Mouse (Mus musculus) frontal cortex, adult 2 months (tissue): Measurements from ENCODE around the gene Stk19. TPM values are rescaled to one million over a fixed set of nuclear protein-coding genes. Genes with fewer than 3 reads are reported as not detected.
"Not testable (repeated sequence)": the region's sequence is repeated elsewhere in the genome, so short reads cannot be mapped to it uniquely, and the experiment has no call there.

Experiments
- DNase-seq, 2 experiments: peaks; one replicate each; pipeline ENCODE4 v3.0.0; 2022; ENCODE audit warnings: low spot score in 1 of 2; ENCODE audit errors: extremely low spot score in 1 of 2
- polyA plus RNA-seq: library from polyadenylated mRNA; depleted of rRNA; stranded (reverse); fragments of >200 nt; gene quantifications from 2 replicates; pipeline ENCODE4 v1.2.3, GENCODE M21; 2012

Gene Stk19
- polyA plus RNA-seq, 1 experiment: 77.6 TPM

GRCm38 (mm10) chr17:34844884-34845283, 8.1 kb upstream of the Stk19 start:
- no peak for DNase-seq

- no peak for DNase-seq
Observed at GRCm38 (mm10) chr17:34840736-34841307, 4.1 kb upstream of the Stk19 start.

GRCm38 (mm10) chr17:34838785-34839184, 2.0 kb upstream of the Stk19 start:
- no peak for DNase-seq

- DNase-seq: no peak
Observed at GRCm38 (mm10) chr17:34837464-34838324, 949 bp upstream of the Stk19 start.

GRCm38 (mm10) chr17:34836155-34836855, 440 bp downstream of the Stk19 start:
- peak; percentile 18 to 25 for DNase-seq

- not testable (repeated sequence) for DNase-seq
Observed at GRCm38 (mm10) chr17:34830776-34831175, 6.0 kb downstream of the Stk19 start.

- no peak for DNase-seq
Observed at GRCm38 (mm10) chr17:34814818-34815370, 21.9 kb downstream of the Stk19 start.

- DNase-seq: peak in 1 of 2 experiments; percentile 48
Observed at GRCm38 (mm10) chr17:34813747-34814146, 23.0 kb downstream of the Stk19 start.

GRCm38 (mm10) chr17:34811275-34811674, 25.5 kb downstream of the Stk19 start:
- DNase-seq: no peak

GRCm38 (mm10) chr17:34810811-34811210, 25.9 kb downstream of the Stk19 start:
- DNase-seq: not testable (repeated sequence)

GRCm38 (mm10) chr17:34810411-34810810, 26.3 kb downstream of the Stk19 start:
- not testable (repeated sequence) for DNase-seq

GRCm38 (mm10) chr17:34808599-34809205, 28.0 kb downstream of the Stk19 start:
- DNase-seq: no peak

- no peak for DNase-seq
Observed at GRCm38 (mm10) chr17:34807176-34807575, 29.6 kb downstream of the Stk19 start.

GRCm38 (mm10) chr17:34804871-34805562, 31.7 kb downstream of the Stk19 start:
- DNase-seq: no peak

- not testable (repeated sequence) for DNase-seq
Observed at GRCm38 (mm10) chr17:34804301-34804700, 32.4 kb downstream of the Stk19 start, which contains the start of gene Cyp21a1. Gene Cyp21a1, minus strand, starts transcription at chr17:34804561.

GRCm38 (mm10) chr17:34803367-34803766, 33.4 kb downstream of the Stk19 start:
- DNase-seq: not testable (repeated sequence)

GRCm38 (mm10) chr17:34802756-34803155, 34.0 kb downstream of the Stk19 start:
- not testable (repeated sequence) for DNase-seq

- not testable (repeated sequence) for DNase-seq
Observed at GRCm38 (mm10) chr17:34800781-34801305, 35.9 kb downstream of the Stk19 start.

- no peak for DNase-seq
Observed at GRCm38 (mm10) chr17:34799531-34799925, 37.2 kb downstream of the Stk19 start.
